Mouse (Mus musculus) bone marrow, adult 2 months (tissue): ENCODE data around the gene Mxd1. TPM values are rescaled to one million over a fixed set of nuclear protein-coding genes. Genes with fewer than 3 reads are reported as not detected.

Source experiments
- H3K27ac ChIP-seq: fragments of 200-500 bp; 2 replicates; pipeline ENCODE4 v1.5.1; 2012; ENCODE audit warnings: low read depth, mild to moderate bottlenecking, control low read depth, inconsistent platforms, low read length; ENCODE audit not compliant: control insufficient read depth, poor library complexity, insufficient read depth
- H3K4me1 ChIP-seq: fragments of 200-500 bp; 2 replicates; pipeline ENCODE4 v1.6.1; 2011; ENCODE audit warnings: low read length; ENCODE audit not compliant: control insufficient read depth, insufficient read depth
- H3K4me3 ChIP-seq: fragments of 200-500 bp; replicated peaks from 2 replicates; pipeline ENCODE3; 2011; ENCODE audit warnings: mild to moderate bottlenecking, low read depth, low read length, control low read depth; ENCODE audit not compliant: control insufficient read depth
- CTCF ChIP-seq: fragments of 200-500 bp; IDR thresholded peaks from 2 replicates; pipeline ENCODE4 v1.5.1; 2011; ENCODE audit warnings: low read length, control low read depth; ENCODE audit not compliant: control insufficient read depth, insufficient read depth
- POLR2A ChIP-seq: fragments of 200-500 bp; IDR thresholded peaks from 2 replicates; pipeline ENCODE4 v1.6.1; 2011; ENCODE audit warnings: low read depth, mild to moderate bottlenecking, control low read depth, low read length, borderline replicate concordance; ENCODE audit not compliant: control insufficient read depth
- WGBS: fragments of 180-500 bp; shearing (Covaris S2); methylation state at CpG from one replicate; pipeline ENCODE4 v1.1.7; 2018; 5-methylcytosine and 5-hydroxymethylcytosine counted together
- polyA plus RNA-seq: library from polyadenylated mRNA; stranded (reverse); fragments of >200 nt; gene quantifications from 2 replicates; pipeline ENCODE4 v1.2.4, GENCODE M21; 2011; ENCODE audit warnings: low replicate concordance; ENCODE audit not compliant: missing spikeins, insufficient read depth, insufficient read length

The Mxd1 gene
- polyA plus RNA-seq, 1 experiment = 56.2 TPM

DNA sequence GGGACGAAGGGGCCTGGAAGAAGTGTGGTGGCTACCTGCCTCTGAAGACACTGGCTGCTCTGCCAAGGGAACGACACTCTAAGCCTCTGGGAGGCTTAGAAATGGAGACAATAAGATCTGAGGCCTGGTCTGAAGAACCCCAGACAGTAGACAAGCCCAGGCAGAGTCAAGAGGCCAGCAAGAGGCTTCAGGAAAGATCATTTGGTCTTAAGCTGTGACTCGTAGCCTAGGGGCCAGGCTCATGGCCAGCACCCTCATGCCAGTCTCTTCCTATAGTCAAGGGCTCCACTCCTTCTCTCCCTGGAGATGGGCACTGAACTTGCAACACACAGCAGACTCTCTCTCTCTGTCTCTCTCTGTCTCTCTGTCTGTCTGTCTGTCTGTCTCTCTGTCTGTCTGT, 28.8 kb downstream of the Mxd1 start:
- WGBS = 61% methylated on average over 3 of the region's 3 CpGs
- TF ChIP-seq POLR2A (no peak), CTCF (no peak)
- peaks cover 10% of the 10 kb centered on the region for H3K4me1 ChIP-seq
- peak overlapping the region; percentile 40 for H3K4me3 ChIP-seq
- peak overlapping the region; percentile 97 for H3K27ac ChIP-seq

GRCm38 (mm10) chr6:86639180-86640160, 29.5 kb downstream of the Mxd1 start:
- peaks cover 10% of the 10 kb centered on the region for H3K4me1 ChIP-seq
- peak overlapping the region; percentile 97 for H3K27ac ChIP-seq
- WGBS = 41% methylated on average over 18 of the region's 18 CpGs
- peak overlapping the region; percentile 40 for H3K4me3 ChIP-seq
- peak; percentile 34; the same call in 1 of the 2 replicates for TF ChIP-seq POLR2A
- TF ChIP-seq CTCF = no peak

DNA sequence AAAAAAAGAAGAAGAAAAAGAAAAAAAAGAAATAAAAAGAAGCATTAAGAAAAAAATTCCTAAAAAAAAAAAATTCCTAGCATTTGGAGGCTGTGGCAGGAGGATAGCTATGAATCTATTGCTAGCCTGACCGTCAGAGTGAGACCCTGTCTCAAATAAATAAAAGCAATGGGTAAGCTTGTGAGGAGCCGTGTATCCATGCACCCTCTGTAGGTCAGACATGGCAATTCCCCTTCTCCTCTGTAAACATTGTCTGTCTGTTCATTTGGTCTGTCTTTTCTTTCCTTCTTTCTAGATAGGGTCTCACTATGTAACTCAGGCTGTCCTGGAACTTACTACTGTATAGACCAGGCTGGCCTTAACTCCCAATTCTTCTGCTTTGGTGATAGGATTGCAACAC, 30.5 kb downstream of the Mxd1 start:
- 58% methylated on average over 2 of the region's 2 CpGs for WGBS
- Histone ChIP-seq H3K27ac (peak overlapping the region; percentile 31; the same call in 1 of the 2 replicates), H3K4me1 (peaks cover 10% of the 10 kb centered on the region)

GRCm38 (mm10) chr6:86637860-86638259, 31.1 kb downstream of the Mxd1 start:
- Histone ChIP-seq H3K27ac (peak overlapping the region; percentile 85), H3K4me1 (peaks cover 10% of the 10 kb centered on the region), H3K4me3 (no peak overlapping the region)
- 78% methylated on average over 2 of the region's 2 CpGs for WGBS
- TF ChIP-seq CTCF (no peak), POLR2A (no peak)

More for the DNA sequence above, 30.5 kb downstream of the Mxd1 start:
- TF ChIP-seq CTCF (no peak), POLR2A (no peak)
- no peak overlapping the region for H3K4me3 ChIP-seq

GRCm38 (mm10) chr6:86637171-86637835, 31.7 kb downstream of the Mxd1 start:
- no peak overlapping the region for H3K4me3 ChIP-seq
- 43% methylated on average over 4 of the region's 4 CpGs for WGBS
- TF ChIP-seq POLR2A (no peak), CTCF (no peak)
- H3K4me1 ChIP-seq = peaks cover 10% of the 10 kb centered on the region
- peak overlapping the region; percentile 85 for H3K27ac ChIP-seq

DNA sequence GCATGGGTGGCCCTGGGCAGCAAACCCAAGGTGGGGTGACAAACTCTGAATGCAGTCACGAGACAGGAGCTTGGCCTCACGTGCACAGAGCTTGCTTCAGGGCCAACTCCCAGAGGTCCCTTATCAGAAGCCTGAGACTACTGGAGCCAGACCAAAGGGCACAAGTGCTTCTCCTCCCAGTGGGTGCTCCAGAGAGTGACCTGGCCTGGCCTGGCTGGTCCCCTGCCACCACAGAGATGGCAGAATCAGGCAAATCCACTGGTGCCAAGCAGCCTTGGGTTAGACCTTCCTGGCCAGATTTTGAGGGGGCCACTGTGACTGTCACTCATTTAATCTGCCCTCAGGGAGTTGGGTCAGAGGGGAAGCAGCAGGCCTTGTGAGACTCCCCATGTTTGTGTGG, 32.5 kb downstream of the Mxd1 start:
- WGBS = 52% methylated on average over 2 of the region's 2 CpGs
- H3K4me3 ChIP-seq = no peak overlapping the region
- H3K4me1 ChIP-seq = peaks cover 10% of the 10 kb centered on the region
- peak overlapping the region; percentile 85 for H3K27ac ChIP-seq
- TF ChIP-seq CTCF = no peak
- TF ChIP-seq POLR2A = peak; percentile 50; the same call in 1 of the 2 replicates

DNA sequence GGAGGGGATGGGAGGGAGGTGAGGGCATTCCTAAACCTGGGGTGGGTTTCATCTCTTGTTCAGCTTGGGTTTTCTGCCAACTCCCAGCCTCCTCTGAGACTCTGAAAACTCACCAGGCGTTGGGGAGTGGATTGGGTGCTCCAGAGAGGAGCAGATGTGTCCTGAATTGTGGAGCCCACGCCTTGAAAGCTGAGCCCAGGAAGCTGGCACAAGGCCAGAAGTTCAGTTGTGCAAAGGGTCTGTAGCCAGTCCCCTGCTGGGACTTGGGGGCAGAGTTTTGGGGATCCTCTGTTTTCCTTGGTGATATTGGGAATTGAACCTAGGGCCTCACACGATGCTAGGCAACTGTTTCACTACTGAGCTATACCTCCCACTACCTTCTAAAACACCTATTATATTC, 38.8 kb downstream of the Mxd1 start:
- TF ChIP-seq CTCF (no peak), POLR2A (no peak)
- Histone ChIP-seq H3K4me3 (no peak overlapping the region), H3K4me1 (no peaks in the 10 kb centered on the region; the same call in 1 of the 2 replicates), H3K27ac (no peak overlapping the region)
- WGBS = 82% methylated on average over 3 of the region's 3 CpGs

DNA sequence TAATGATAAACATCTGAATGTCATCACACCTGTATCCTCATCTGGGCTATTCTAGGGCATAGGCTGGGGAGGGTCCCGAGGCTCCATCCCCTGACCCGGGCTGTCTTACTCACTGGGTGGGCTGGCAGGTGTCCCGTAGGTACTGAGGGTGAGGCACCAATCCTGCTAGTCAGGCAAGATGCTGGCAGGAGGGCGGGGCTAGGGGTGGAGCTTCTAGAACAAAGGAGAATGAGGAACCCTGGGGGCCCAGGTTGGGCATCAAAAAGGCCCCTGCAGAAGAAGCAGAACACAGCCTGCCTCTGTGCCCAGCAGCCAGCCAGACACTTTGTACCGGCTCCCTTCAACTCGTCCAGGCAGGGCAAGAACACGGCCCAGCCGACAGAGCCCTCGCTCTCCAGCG, 41.0 kb downstream of the Mxd1 start, which contains the start of gene Asprv1:
Gene Asprv1, plus strand, starts transcription at position 219 of the 400 bp plus-strand sequence.
- WGBS = 62% methylated on average over 10 of the region's 10 CpGs
- H3K4me3 ChIP-seq = peak within 1 kb of the TSS; percentile 42

More for the DNA sequence above, 41.0 kb downstream of the Mxd1 start, which contains the start of gene Asprv1:
- Histone ChIP-seq H3K4me1 (no peaks in the 10 kb centered on the region; the same call in 1 of the 2 replicates), H3K27ac (no peak within 1 kb of the TSS; the same call in 1 of the 2 replicates)
- 0 out of 2 replicates have a peak, but pooled peaks have one; percentile 27 for TF ChIP-seq POLR2A
- no peak for TF ChIP-seq CTCF
